Mouse (Mus musculus): ENCODE data around the gene Dcps.

Gene Dcps

GRCm38 (mm10) chr9:35175251-35176123, at the start of gene Dcps:
Gene Dcps, minus strand, starts transcription at chr9:35176061.
- peak; percentile 97 for DNase-seq (ENCODE audit: low spot score)

DNA sequence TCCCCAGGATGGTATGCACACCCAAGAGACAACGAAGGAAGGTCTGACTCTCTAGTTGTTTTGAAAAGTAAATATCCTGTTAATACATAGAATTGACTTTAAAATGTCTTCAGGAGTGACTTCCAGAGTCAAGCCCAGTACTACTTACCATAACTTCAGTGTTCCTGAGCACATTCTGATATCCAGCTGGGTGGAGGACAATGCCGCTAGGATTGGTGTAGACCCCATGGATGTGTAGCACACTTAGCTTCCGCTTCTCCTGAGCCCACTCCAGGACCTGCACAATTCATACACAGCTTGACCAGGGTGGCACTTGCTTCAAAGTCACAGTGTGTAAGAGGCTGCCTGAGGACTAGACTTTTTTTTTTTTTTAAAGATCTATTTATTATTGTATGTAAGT, 47.6 kb upstream of the Dcps start:
- no peak for DNase-seq (ENCODE audit: low spot score)

DNA sequence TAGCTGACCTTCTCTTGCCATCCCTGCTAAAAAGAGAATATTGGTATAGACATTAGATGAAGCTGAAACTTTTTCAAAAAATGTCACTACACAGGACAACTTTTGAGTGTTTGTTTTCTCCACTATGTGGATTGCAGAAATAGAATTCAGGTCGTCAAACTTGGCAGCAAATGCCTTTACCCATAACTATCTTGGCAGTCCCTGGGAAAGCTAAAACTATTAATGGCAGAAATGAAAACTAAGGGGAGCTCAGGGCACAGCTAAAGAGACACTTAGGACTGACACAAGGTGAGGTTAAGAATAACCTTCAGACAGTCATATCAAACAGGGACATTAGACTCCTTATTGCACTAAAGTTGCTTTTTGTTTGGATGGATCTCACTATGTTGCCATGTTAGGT, 42.1 kb upstream of the Dcps start:
- DNase-seq (ENCODE audit: low spot score): no peak

DNA sequence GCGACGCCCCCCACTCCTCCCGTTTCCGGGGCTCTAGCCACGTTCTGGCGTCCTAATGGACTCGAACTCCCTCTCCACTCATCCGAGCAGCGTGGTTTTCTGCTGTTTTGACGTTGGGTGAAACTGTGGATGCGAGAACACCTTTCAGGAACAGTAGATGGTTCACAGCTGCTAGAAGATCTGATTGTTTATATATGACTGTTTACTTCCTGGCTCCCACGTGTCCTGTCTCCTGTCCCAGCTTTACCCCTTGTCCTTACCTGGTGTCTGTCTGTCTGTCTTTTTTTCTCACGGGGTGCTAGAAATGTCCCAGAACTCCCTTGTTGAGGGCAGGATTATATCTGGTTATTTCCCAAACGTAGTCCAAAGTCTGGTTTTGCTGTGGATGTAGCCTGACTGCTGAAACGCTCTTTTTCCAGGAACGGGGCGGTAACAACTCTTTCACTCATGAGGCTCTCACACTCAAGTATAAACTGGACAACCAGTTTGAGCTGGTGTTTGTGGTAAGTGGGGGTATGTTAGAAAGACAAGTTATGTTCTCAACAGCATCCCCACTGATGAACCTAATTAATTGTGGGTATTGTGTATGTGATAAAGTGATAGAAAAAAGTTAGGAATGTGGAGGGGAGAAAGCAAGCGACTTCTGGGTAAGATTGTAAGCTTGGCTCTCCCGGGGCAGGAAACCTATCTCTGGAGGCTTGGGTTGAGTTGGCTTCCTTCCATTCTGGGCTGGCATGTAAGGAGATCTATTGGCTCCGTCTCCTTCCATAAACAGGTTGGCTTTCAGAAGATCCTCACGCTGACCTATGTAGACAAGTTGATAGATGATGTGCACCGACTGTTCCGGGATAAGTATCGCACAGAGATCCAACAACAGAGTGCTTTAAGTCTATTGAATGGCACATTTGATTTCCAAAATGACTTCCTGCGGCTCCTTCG, 36.0 kb upstream of the Dcps start:
- peak; percentile 36 for DNase-seq (ENCODE audit: low spot score)

DNA sequence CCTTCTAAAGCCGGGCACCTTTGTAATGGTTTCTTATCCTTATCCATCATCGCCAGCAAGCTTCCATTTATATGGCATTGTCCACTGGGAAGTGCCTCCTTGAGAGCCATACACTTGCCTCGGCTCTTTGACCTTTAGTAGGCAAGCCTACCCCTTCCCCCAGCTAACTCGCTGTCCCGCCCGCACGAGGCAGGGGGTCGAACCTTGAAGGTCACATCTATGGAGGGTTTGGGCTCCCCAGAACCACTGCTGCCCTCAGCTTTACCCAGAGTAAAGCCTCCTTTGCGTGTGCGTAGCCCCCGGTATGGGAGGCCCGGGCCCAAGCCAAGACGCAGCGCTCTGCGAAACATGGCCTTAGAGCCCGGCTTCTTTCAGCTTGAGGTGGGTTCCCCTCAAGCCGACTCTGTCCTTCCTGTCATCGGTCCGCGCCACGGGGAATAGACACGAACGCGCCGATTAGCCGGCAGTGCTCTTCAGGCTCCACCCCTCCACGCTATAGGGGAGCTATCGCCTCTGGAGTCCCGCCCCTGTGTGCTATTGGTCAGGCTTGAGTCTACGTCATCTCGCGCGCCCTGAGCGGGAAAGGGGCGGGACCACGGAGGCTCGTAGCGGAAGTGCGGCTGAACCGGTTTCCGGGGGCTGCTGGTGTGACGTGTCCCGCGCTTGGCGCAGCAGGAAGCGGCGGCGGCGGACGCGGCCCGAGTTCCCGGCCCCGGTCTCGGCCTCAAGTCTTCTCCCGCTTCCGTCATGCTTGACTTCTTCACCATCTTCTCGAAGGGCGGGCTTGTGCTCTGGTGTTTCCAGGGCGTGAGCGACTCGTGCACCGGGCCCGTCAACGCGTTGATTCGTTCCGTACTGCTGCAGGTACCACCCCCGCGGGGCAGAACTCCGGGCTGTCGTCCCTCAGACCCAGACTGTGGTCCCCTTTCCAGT, 34.9 kb upstream of the Dcps start, which contains the start of gene Foxred1:
Gene Foxred1, minus strand, starts transcription at position 514 of the 933 bp plus-strand sequence.
- DNase-seq (ENCODE audit: low spot score): peak; percentile 100

DNA sequence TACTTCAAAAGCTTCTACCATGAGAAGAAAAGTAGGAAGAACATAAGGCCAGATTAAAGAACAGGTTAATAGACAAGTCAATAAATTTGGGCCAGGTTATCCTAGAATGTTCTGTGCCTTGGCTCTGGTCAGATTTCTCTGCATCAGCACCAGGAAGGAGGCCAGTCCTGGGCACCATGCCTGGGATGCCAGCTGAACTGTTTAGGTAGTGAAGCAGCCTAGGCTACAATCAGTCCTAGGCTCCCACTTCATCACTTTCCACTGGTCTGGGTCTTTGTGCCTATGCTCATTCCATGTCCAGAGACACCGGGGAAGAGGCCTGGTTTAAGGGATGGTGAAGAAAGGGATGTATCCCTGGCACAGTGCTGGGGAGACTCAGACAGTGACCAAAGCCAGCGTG, 28.6 kb upstream of the Dcps start:
- DNase-seq (ENCODE audit: low spot score): no peak

DNA sequence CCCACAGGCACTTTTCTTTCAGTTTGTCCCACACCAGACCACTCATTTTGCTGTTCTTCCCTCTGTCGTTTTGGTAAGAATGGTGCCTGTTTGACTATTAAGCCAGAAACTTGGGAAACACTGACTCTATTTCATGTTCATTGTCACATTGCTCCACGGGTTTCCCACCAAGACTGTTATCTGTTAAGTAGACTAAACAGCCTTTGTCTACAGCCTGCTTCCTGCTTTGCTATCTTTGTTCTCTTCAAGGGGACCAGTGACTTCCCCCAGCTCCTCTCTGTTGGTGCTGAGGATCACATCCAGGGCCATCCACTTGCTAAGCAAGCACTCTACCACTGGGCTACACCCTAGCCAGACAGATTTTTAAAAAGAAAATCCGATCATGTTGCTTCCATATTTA, 27.7 kb upstream of the Dcps start:
- DNase-seq (ENCODE audit: low spot score): no peak

DNA sequence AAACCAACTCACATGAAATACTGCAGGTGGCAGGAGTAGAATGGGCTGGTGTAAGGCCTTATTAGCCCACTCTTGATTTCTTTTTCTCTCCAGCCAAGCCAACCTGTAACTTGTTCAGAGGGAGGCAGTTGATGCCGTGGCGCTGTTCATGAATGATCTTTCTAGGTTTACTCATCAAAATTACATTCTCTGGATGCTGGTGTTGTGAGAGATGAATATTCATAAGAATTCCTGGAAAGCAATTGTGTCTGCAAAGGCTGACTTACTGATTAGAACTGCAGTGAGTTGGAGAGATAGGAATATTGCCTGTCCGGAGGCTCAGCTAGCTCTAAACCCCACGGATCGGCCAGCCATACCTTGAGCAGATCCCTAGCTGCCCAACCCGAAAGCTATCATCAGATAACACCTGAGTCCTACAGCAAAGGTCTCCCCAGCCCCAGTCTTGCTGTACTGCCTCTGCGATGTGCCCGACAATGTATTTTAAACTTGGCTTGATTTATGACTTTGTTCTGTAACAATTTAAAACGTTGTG, 24.7 kb upstream of the Dcps start:
- DNase-seq (ENCODE audit: low spot score): no peak

- peak; percentile 92 for DNase-seq (ENCODE audit: low spot score)
Observed at GRCm38 (mm10) chr9:35199772-35200471, 24.1 kb upstream of the Dcps start, which contains the start of the genes Srpr and Tirap. Gene Srpr, plus strand, starts transcription at chr9:35200175. Gene Tirap, minus strand, starts transcription at chr9:35200291.

- no peak for DNase-seq (ENCODE audit: low spot score)
Observed at GRCm38 (mm10) chr9:35198945-35199771, 23.3 kb upstream of the Dcps start.

DNA sequence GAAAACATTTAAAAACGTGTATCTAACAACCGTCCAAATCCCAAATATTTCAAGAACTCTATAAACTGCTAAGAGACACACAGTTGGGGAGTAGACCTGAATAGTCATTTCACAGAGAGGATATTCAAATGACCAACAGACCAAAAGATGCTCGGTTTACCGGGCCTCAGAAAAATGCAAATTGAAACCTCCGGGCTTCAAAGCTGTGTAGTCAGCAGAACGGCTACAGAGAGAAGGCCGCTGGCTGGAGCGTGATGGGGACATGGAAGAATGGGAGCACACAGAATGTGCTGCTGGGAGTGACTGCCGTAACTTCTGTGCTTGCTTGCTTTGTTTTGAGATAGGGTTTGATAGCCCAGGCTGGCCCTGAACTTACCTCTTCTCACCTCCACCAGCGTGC, 22.5 kb upstream of the Dcps start:
- no peak for DNase-seq (ENCODE audit: low spot score)

DNA sequence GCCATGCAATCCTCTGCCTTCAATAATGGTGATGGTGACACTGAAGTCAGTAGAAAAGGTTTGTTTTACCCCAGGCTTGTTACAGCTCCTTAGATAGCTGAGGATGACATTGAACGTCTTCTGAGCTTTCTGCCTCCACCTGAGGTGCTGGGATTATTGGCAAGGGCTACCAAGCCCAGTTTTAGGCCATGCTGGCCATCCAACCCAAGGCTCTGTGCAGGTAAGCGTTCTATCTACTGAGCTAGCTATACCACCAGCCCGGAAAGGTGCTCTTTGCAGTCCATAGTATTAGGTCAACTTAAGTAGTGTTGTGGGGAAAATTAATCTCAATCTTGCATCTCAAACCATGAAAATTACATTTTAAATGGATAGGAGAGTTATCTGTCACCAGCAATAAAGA, 21.8 kb upstream of the Dcps start:
- no peak for DNase-seq (ENCODE audit: low spot score)

GRCm38 (mm10) chr9:35194048-35194447, 18.2 kb upstream of the Dcps start:
- DNase-seq (ENCODE audit: low spot score): no peak

DNA sequence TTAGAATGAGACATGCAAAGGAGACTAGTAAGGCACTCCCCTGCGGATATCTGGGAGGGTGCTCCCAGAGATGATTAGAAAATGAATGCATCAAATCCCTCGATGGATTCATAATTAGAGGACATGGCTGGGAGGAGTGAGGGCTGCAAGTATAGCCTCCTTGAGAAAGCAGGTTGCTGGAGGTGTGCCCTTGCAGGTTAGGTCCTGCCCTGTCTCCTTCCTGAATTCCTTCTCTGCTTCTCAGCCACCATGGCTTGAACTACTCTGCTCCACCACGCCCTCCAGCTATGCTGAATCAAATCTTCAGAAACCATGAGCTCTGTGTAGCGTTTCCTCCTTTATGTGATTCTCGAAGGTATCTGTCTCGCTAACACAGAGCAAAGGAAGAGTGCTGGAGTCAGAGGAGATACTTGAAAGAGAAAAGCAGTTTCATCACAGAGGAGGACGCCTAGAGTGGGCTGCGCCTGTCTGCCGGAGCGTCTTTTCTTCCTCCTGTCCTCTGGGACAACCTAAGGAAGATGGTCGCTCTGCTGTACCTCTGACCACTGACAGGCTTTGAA, 17.2 kb upstream of the Dcps start:
- DNase-seq (ENCODE audit: low spot score): no peak

- DNase-seq (ENCODE audit: low spot score): no peak
Observed at GRCm38 (mm10) chr9:35188700-35189099, 12.8 kb upstream of the Dcps start.

DNA sequence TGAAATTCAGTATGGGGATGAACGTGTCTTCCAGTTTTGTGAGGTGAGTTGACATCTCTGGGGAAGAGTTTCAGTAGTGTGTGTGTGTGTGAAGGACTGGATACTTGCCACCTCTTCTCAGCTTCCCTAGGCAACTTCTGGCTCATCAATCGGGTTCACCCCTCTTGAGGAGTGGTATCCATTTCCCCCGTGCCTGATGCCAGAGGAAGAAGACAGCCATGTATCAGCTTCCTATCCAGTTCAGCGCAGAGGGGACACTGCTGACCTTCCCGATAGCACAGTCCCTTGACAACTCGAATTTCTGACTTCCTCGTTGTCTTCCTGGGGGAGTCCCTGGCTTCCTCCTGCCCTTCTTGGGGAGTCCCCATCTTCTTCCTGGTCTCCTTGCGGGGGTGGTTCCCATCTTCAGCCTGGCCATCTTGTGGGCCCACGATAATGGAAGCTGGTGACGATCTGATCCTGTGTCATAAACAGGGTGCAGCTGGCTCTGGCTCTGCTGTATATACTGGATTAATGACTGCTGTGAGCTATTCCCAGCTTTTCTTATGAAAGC, 11.6 kb upstream of the Dcps start:
- no peak for DNase-seq (ENCODE audit: low spot score)

DNA sequence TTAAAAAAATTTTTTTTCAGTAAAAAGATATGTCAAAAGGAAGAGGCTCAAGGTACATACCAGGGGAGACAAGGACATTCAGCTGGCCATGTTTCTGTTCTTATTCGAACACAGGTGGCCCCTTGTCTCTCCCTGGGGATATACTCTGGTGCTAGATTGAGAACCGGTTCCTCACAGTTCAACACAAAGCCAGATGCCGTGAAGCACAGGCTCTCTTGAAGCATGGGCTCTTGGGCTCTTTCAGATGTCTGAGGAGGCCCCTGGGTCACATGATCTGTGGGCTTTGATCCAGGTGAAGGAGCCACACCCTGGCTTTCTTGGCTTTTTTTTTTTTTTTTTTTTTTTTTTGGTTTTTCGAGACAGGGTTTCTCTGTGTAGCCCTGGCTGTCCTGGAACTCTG, 10.6 kb upstream of the Dcps start:
- no peak for DNase-seq (ENCODE audit: low spot score)

- no peak for DNase-seq (ENCODE audit: low spot score)
Observed at GRCm38 (mm10) chr9:35183359-35183758, 7.5 kb upstream of the Dcps start.

DNA sequence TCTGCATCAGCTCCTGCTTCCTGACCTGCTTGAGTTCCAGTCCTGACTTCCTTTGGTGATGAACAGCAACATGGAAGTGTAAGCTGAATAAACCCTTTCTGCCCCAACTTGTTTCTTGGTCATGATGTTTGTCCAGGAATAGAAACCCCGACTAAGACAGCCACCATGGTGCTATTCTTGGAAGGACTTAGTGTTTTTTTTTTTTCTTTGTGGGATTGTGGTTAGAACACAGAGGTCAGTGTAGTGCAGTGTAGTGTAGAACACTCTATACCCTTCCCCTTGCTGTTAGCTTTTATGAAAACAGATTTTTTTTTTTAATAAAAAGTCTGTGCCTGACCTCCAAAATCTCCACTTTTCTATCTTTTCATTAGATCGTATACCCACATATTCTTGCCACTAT, 7.0 kb upstream of the Dcps start:
- no peak for DNase-seq (ENCODE audit: low spot score)
